Mouse (Mus musculus): ENCODE measurements around the gene Zbtb9. TPM values are rescaled to one million over a fixed set of nuclear protein-coding genes. Genes with fewer than 3 reads are reported as not detected.

The Zbtb9 gene
- polyA plus RNA-seq, 1 experiment from 2014 or later = 13.3 TPM

DNA sequence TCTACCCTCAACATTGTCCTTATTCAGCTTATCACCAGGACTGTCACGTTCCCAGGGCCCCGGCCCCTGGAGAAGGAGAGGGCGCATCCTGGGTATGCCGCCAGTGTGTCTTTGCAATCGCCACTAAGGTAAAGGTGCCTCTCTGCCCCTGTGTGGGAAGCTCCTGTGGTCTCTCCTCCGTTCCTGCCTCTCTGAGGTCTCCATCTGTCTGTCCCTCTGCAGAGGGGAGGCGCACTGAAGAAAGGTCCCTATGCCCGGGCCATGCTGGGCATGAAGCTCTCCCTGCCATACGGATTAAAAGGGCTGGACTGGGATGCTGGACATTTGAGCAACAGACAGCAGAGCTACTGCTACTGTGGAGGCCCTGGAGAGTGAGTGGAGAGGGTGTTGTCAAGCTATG is 37.9 kb upstream of the Zbtb9 start:
- H3K4me3 ChIP-seq (ENCODE audit: low read depth, low read length) = no peak overlapping the region
- no peak for ATAC-seq (ENCODE audit: insufficient read depth)
- H3K4me1 ChIP-seq (ENCODE audit: insufficient read depth) = 0 out of 2 replicates have a peak, but pooled peaks cover 8% of the 10 kb centered on the region
- no peak overlapping the region for H3K9ac ChIP-seq
- no peak overlapping the region for H3K4me2 ChIP-seq
- TF ChIP-seq CTCF (IDR thresholded peaks at IDR 0.05; ENCODE audit: low read depth) = no peak
- H3K9me3 ChIP-seq (ENCODE audit: low read depth, low read length) = no peaks in the 10 kb centered on the region
- no peak for DNase-seq
- no peaks in the 10 kb centered on the region for H3K27me3 ChIP-seq (ENCODE audit: insufficient read depth, low read length)
- no peak overlapping the region for H3K27ac ChIP-seq (ENCODE audit: low read depth)
- 84% methylated on average over 9 of the region's 9 CpGs for WGBS
- peaks cover 48% of the 10 kb centered on the region for H3K36me3 ChIP-seq (ENCODE audit: insufficient read depth)

DNA sequence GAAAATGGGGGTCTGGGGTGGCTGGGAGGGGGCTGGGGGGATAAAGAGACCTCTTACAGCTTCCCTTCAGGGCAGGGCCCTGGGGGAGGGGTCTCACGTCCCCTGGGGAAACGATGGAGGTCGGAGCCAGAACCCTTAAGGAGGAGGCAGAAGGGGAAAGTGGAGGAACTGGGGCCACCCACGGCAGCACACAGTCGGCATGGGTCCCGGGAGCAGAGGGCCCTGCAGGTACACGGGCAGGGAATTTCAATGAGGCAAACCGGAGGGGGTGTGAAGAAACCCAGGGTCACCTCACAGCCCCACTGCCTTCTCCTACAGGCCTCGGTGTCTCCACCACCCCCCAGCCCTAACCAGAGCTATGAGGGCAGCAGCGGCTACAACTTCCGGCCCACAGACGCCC is 36.5 kb upstream of the Zbtb9 start:
- Histone ChIP-seq H3K9me3 (ENCODE audit: low read depth, low read length) (no peaks in the 10 kb centered on the region), H3K36me3 (ENCODE audit: insufficient read depth) (peaks cover 40% of the 10 kb centered on the region), H3K9ac (no peak overlapping the region), H3K27me3 (ENCODE audit: insufficient read depth, low read length) (no peaks in the 10 kb centered on the region), H3K4me2 (no peak overlapping the region), H3K4me3 (ENCODE audit: low read depth, low read length) (no peak overlapping the region), H3K27ac (ENCODE audit: low read depth) (no peak overlapping the region), H3K4me1 (ENCODE audit: insufficient read depth) (0 out of 2 replicates have a peak, but pooled peaks cover 8% of the 10 kb centered on the region)
- 74% methylated on average over 12 of the region's 12 CpGs for WGBS
- ATAC-seq (ENCODE audit: insufficient read depth) (no peak), DNase-seq (no peak)
- TF ChIP-seq CTCF (IDR thresholded peaks at IDR 0.05; ENCODE audit: low read depth) = no peak

DNA sequence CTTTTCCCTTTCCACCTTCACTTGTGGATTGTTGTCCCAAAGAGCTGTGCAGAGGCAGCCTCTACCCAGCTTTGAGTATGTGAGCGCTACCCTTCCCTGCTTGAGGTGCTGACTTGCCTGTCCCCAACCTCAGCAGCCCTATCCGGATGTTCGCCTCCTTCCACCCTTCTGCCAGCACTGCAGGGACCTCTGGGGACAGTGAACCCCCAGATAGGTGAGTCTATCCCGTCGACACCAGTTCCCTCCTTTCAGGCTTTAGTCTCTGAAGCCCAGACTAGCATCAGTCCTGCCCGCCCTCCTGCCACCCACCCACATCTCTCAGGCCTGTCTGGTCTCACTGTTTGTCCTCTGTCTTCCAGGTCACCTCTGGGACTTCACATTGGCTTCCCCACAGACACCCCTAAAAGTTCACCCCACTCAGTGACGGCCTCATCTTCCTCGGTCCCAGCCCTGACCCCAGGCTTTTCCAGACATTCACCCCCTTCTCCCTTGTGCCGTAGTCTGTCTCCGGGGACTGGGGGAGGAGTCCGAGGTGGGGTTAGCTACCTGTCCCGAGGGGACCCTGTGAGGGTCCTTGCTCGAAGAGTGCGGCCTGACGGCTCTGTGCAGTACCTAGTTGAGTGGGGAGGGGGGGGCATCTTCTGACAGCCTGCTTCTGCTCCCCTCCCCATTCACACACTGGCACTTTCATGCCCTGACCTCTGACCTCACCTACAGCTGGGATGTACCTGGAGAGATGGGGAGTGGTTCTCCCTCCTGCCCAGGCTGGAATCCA is 35.9 kb upstream of the Zbtb9 start:
- Histone ChIP-seq H3K4me1 (ENCODE audit: insufficient read depth) (0 out of 2 replicates have a peak, but pooled peaks cover 8% of the 10 kb centered on the region), H3K9me3 (ENCODE audit: low read depth, low read length) (no peaks in the 10 kb centered on the region), H3K27me3 (ENCODE audit: insufficient read depth, low read length) (no peaks in the 10 kb centered on the region), H3K4me3 (ENCODE audit: low read depth, low read length) (no peak overlapping the region; the same call in 1 of the 2 replicates), H3K36me3 (ENCODE audit: insufficient read depth) (peaks cover 37% of the 10 kb centered on the region), H3K9ac (peak overlapping the region; percentile 16; the same call in 1 of the 2 replicates), H3K4me2 (peak overlapping the region; percentile 91), H3K27ac (ENCODE audit: low read depth) (no peak overlapping the region)
- TF ChIP-seq CTCF (IDR thresholded peaks at IDR 0.05; ENCODE audit: low read depth) = no peak
- DNase-seq (no peak), ATAC-seq (ENCODE audit: insufficient read depth) (no peak)
- WGBS = 83% methylated on average over 15 of the region's 15 CpGs

DNA sequence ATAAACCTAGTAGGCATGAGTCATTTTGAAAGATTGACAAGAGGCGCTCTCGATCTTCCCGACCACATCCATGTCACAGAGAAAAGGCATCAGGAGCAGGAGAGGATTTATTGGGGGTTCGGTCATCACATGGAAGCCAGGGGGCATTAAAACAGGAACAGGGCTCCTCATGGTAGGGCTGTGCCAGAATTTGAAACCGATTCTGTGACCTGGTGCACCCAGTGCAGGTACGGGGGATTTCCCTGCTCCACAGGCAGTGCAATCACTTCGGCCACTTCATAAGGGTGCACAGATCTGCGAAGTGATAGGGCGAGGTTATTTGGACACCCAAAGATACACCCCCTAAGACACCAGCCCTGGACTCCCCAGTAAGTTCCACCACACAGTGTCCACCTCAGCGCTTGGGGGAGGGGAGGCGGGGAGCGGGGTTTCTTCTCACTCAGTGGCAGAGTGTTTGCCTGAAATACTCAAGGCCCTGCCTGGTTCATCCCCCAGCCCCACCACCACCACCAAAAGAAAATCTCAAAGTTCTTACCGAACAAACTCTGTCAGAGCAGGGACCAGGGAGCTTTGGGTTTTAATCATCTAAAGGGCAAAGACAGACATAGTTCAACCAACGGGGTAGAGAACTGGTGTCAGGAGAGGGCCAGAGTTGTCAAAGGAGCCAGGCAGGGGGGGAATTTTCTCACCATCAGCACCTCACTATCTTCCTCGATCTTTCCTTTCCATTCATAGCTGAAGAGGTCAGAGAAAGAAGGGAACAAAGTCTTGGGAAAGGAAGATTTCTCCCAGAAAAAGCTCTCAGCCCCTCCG is 34.9 kb upstream of the Zbtb9 start:
- Histone ChIP-seq H3K4me2 (peak overlapping the region; percentile 91), H3K9me3 (ENCODE audit: low read depth, low read length) (no peaks in the 10 kb centered on the region), H3K4me3 (ENCODE audit: low read depth, low read length) (peak overlapping the region; percentile 55), H3K9ac (peak overlapping the region; percentile 56), H3K27ac (ENCODE audit: low read depth) (peak overlapping the region; percentile 84), H3K4me1 (ENCODE audit: insufficient read depth) (0 out of 2 replicates have a peak, but pooled peaks cover 8% of the 10 kb centered on the region), H3K36me3 (ENCODE audit: insufficient read depth) (peaks cover 36% of the 10 kb centered on the region), H3K27me3 (ENCODE audit: insufficient read depth, low read length) (no peaks in the 10 kb centered on the region)
- DNase-seq (no peak), ATAC-seq (ENCODE audit: insufficient read depth) (no peak)
- no peak for TF ChIP-seq CTCF (IDR thresholded peaks at IDR 0.05; ENCODE audit: low read depth)
- 47% methylated on average over 16 of the region's 16 CpGs for WGBS

DNA sequence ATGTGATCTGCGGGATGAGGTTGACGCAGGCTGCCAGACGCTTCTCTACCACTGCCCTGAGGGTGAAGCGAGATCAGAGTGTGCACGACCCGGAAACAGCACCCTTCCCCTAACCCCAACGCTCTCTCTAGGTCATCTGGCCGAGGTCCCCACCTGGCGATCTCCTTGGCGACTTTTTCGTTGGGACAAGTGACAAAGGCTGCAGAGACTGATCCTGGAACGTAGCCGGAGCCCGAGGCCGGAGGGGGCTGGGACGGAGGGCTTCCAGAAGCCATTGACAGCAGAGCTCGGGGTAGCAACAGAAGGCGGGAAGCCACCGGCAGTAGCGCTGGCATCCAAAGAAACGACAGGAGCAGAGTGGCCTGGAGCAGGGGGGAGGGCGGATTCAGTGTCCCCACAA is 34.2 kb upstream of the Zbtb9 start:
- WGBS = 0% methylated on average over 22 of the region's 22 CpGs
- peak overlapping the region; percentile 84 for H3K27ac ChIP-seq (ENCODE audit: low read depth)
- no peak for TF ChIP-seq CTCF (IDR thresholded peaks at IDR 0.05; ENCODE audit: low read depth)
- H3K9ac ChIP-seq = peak overlapping the region; percentile 56
- H3K4me1 ChIP-seq (ENCODE audit: insufficient read depth) = 0 out of 2 replicates have a peak, but pooled peaks cover 8% of the 10 kb centered on the region
- H3K36me3 ChIP-seq (ENCODE audit: insufficient read depth) = peaks cover 36% of the 10 kb centered on the region
- ATAC-seq (ENCODE audit: insufficient read depth) (peak; percentile 3; the same call in 1 of the 2 replicates), DNase-seq (no peak)
- no peaks in the 10 kb centered on the region for H3K9me3 ChIP-seq (ENCODE audit: low read depth, low read length)
- peak overlapping the region; percentile 91 for H3K4me2 ChIP-seq
- no peaks in the 10 kb centered on the region for H3K27me3 ChIP-seq (ENCODE audit: insufficient read depth, low read length)
- H3K4me3 ChIP-seq (ENCODE audit: low read depth, low read length) = peak overlapping the region; percentile 55

DNA sequence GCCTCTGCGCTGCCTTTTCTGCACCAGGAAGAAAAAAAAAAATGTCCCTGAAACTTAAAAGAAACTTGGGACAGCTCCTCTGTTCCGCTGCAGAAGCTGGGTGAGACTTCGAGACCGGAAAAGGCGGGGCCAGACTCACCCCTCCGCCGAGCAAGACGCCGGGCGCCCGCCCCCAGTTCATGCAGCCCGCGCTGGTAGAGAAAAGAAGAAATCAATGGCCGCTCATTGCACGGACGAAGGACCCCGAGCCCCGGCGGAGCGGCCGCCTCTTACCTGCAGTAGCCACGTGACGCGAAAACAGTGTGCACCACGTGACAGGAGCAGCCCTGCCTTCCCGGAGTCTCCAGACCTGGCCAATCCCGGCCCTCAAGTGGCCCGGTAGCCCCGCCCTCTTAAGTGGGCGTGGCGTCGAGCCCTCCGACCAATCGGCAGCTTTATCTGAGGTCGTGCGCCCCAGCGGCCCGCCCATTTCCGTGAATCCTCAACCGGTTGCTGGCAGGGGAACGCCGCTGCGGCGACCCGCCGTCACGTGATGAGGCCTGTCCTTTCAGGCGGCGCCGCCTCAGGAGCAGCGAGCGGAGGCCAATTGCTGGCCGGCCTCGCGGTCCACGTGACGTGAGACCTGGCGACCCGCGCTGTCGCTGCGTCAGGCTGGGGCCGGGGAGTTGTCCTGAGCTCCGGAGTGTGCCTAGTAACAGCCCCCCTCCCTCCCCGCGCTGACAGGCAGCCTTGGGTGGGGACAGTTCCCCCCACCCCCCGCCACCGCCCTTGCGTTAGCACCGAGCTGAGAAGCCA is 33.6 kb upstream of the Zbtb9 start, which contains the start of gene Cuta:
Gene Cuta (minus strand): TSS at position 392 of the 795 bp plus-strand sequence.
- Histone ChIP-seq H3K36me3 (ENCODE audit: insufficient read depth) (peaks cover 32% of the 10 kb centered on the region), H3K4me2 (peak within 1 kb of the TSS; percentile 91), H3K4me1 (ENCODE audit: insufficient read depth) (0 out of 2 replicates have a peak, but pooled peaks cover 8% of the 10 kb centered on the region), H3K4me3 (ENCODE audit: low read depth, low read length) (peak within 1 kb of the TSS; percentile 55), H3K9ac (peak within 1 kb of the TSS; percentile 68), H3K27ac (ENCODE audit: low read depth) (peak within 1 kb of the TSS; percentile 96), H3K9me3 (ENCODE audit: low read depth, low read length) (no peaks in the 10 kb centered on the region), H3K27me3 (ENCODE audit: insufficient read depth, low read length) (no peaks in the 10 kb centered on the region)
- DNase-seq (peak; percentile 100), ATAC-seq (ENCODE audit: insufficient read depth) (peak; percentile 93)
- no peak for TF ChIP-seq CTCF (IDR thresholded peaks at IDR 0.05; ENCODE audit: low read depth)
- WGBS = under 1% methylated on average over 68 of the region's 70 CpGs
